ENCODE assay signal across 20 mouse cellular contexts in genomic region chr13:51600169-51600568, GRCm38 (mm10). TPM values are rescaled to one million over a fixed set of nuclear protein-coding genes. Genes with fewer than 3 reads are reported as not detected.
DNase-seq lines count a peak whose midpoint lies in the region; ATAC-seq and TF ChIP-seq lines count a peak whose summit lies in the region.
"Had no signal": no experiment of that assay in that cellular context is flagged by ENCODE, and none has a peak within 500 bp of the region (broad histone marks: within the 10 kb centered on the region; RNA-seq: fewer than 3 reads in every experiment).

No protein-coding gene starts in this region.

- TF ChIP-seq RAD21 in CH12.LX (IDR thresholded peaks at IDR 0.05; ENCODE audit: low read depth, low read length) = no peak

- DNase-seq in A20 (ENCODE audit: low read depth, low spot score) (peak; percentile 44), CH12.LX (ENCODE audit: extremely low read depth) (peak; percentile 23), adipocyte (ENCODE audit: low spot score) (no peak)
- peak; percentile 10 for DNase-seq in splenic B cell, adult 2 months (ENCODE audit: low read depth, low spot score)
- no peak for DNase-seq in adrenal gland, adult 18-20 months (ENCODE audit: low spot score in 2 of 2)
- DNase-seq in adrenal gland, adult (ENCODE audit: inconsistent age in 2 of 2, low spot score in 1 of 2) = no peak
- DNase-seq: adrenal gland, postnatal 14 days; cerebellum, adult 11-12 months; cerebellum, postnatal 10 days; embryo, embryonic 11 days; gastrocnemius, postnatal 10 days had no signal

- peak; percentile 72 for ATAC-seq in megakaryocyte, adult 5-6 weeks (ENCODE audit: poor library complexity, severe bottlenecking)
- ATAC-seq: forebrain, embryonic 16.5 days; intestine, embryonic 15.5 days had no signal

- H3K27ac ChIP-seq in CH12.LX (ENCODE audit: insufficient read depth, low read depth) = no peak overlapping the region
- H3K27ac ChIP-seq: embryonic facial prominence, embryonic 15.5 days; forebrain, embryonic 10.5 days; hindbrain, embryonic 10.5 days; hindbrain, embryonic 14.5 days; intestine, embryonic 15.5 days had no signal

- peaks cover 5 to 11% of the 10 kb centered on the region in 2 experiments; a peak in 3 of 4 replicates for H3K4me1 ChIP-seq in CH12.LX (ENCODE audit: control insufficient read depth in 1 of 2, insufficient read depth in 2 of 2)

- H3K79me2 ChIP-seq in CH12.LX (replicated peaks; ENCODE audit: control insufficient read depth, extremely low read depth, insufficient read depth, poor library complexity, severe bottlenecking) = no peaks in the 10 kb centered on the region

- no peak for TF ChIP-seq EP300 in CH12.LX (IDR thresholded peaks at IDR 0.05; ENCODE audit: low read length)

- no peaks in the 10 kb centered on the region for H3K27me3 ChIP-seq in CH12.LX (replicated peaks)
- H3K27me3 ChIP-seq in splenic B cell, adult 2 months (ENCODE audit: control insufficient read depth, insufficient read depth, low read length, poor library complexity, severe bottlenecking) = no peaks in the 10 kb centered on the region
- H3K27me3 ChIP-seq: embryonic facial prominence, embryonic 15.5 days had no signal

- TF ChIP-seq CTCF in CH12.LX (conservative IDR thresholded peaks at IDR 0.05 in 1 of 2, IDR thresholded peaks at IDR 0.05 in 1 of 2; ENCODE audit: low read depth in 2 of 2, low read length in 2 of 2) = no peak

- no peaks in the 10 kb centered on the region for H3K36me3 ChIP-seq in CH12.LX (replicated peaks in 1 of 2; ENCODE audit: control insufficient read depth in 1 of 2, insufficient read depth in 1 of 2, low read length in 1 of 2)
- H3K36me3 ChIP-seq in splenic B cell, adult 2 months (ENCODE audit: control insufficient read depth, insufficient read depth, low read length, poor library complexity, severe bottlenecking) = no peaks in the 10 kb centered on the region
- H3K36me3 ChIP-seq: embryonic facial prominence, embryonic 15.5 days; forebrain, embryonic 10.5 days; heart, embryonic 12.5 days; hindbrain, embryonic 10.5 days; intestine, embryonic 15.5 days had no signal

- no peak overlapping the region for H3K4me2 ChIP-seq in CH12.LX (ENCODE audit: insufficient read depth, low read depth, poor library complexity, severe bottlenecking)
- H3K4me2 ChIP-seq: embryonic facial prominence, embryonic 15.5 days; heart, embryonic 12.5 days; hindbrain, embryonic 14.5 days; intestine, embryonic 15.5 days had no signal

- TF ChIP-seq POLR2A in CH12.LX (IDR thresholded peaks at IDR 0.05; ENCODE audit: low read depth, low read length) = no peak

- H3K9me3 ChIP-seq in CH12.LX (replicated peaks; ENCODE audit: low read length) = no peaks in the 10 kb centered on the region
- H3K9me3 ChIP-seq: embryonic facial prominence, embryonic 15.5 days; forebrain, embryonic 10.5 days; heart, embryonic 12.5 days; hindbrain, embryonic 10.5 days; intestine, embryonic 15.5 days had no signal

- H3K9ac ChIP-seq in CH12.LX (ENCODE audit: insufficient read depth, low read depth) = no peak overlapping the region
- H3K9ac ChIP-seq: embryonic facial prominence, embryonic 15.5 days; heart, embryonic 12.5 days; hindbrain, embryonic 14.5 days; intestine, embryonic 15.5 days had no signal

- dilution Hi-C loops in CH12.LX (cut with MboI; ENCODE audit: extremely low pct_ligation_motif_present, extremely low pct_unique_long_range_greater_than_20kb, low sequenced_read_pairs) = no loop called here

- in situ Hi-C loops in CH12.LX (cut with MboI; ENCODE audit: low pct_ligation_motif_present, low pct_unique_long_range_greater_than_20kb, low sequenced_read_pairs) = loop anchor here (25.0 kb wide), 2 partner anchors 138 to 413 kb away; no protein-coding TSS in a partner anchor

- H3K4me3 ChIP-seq in CH12.LX (replicated peaks in 1 of 3; ENCODE audit: low read depth in 2 of 3, low read length in 2 of 3, poor library complexity in 1 of 3) = no peak overlapping the region
- H3K4me3 ChIP-seq: embryonic facial prominence, embryonic 15.5 days; erythroblast, embryonic 14.5 days; forebrain, embryonic 10.5 days; heart, embryonic 12.5 days; hindbrain, embryonic 10.5 days; intestine, embryonic 15.5 days had no signal

TF ChIP-seq in CH12.LX, 34 proteins besides CTCF, POLR2A, EP300 and RAD21:
- TF ChIP-seq SIN3A (IDR thresholded peaks at IDR 0.05; ENCODE audit: low read length) (no peak), PAX5 (IDR thresholded peaks at IDR 0.05; ENCODE audit: low read length) (no peak), UBTF (IDR thresholded peaks at IDR 0.05; ENCODE audit: low read depth, low read length) (no peak), ELF1 (IDR thresholded peaks at IDR 0.05; ENCODE audit: low read depth, low read length) (peak; percentile 71)

RNA-seq across cellular contexts. Expression of gene Shc3, which starts 30.9 kb away (rescaled TPM):
- not detected in 2 replicates for total RNA-seq in CH12.LX (2012; rRNA removed)
- total RNA-seq in CH12.LX (2014; rRNA removed) = 0.15 TPM in 1 of 2 replicates, not detected in the other
- polyA plus RNA-seq in CH12.LX (2012; ENCODE audit: insufficient read length, low read depth) = 0.26 and 0.40 TPM in 2 replicates
- total RNA-seq in megakaryocyte, adult 5-6 weeks (2015) = not detected in 2 replicates
- not detected in 2 replicates for total RNA-seq in megakaryocyte, adult 5-6 weeks (2017)
- total RNA-seq in adrenal gland, adult 18-20 months (2021) = 1 to 10 TPM in 1 of 2 experiments, under 1 TPM in 1; 0.83 to 1.3 TPM
- polyA plus RNA-seq: erythroblast, embryonic 14.5 days had no signal

RNA-seq across cellular contexts. Expression of gene Cks2, which starts 44.9 kb away (rescaled TPM):
- 142 and 192 TPM in 2 replicates for total RNA-seq in CH12.LX (2012; rRNA removed)
- total RNA-seq in CH12.LX (2014; rRNA removed) = 465 and 486 TPM in 2 replicates
- 143 and 154 TPM in 2 replicates for polyA plus RNA-seq in CH12.LX (2012; ENCODE audit: insufficient read length, low read depth)
- 282 and 302 TPM in 2 replicates for total RNA-seq in megakaryocyte, adult 5-6 weeks (2015)
- total RNA-seq in megakaryocyte, adult 5-6 weeks (2017) = 143 and 170 TPM in 2 replicates
- total RNA-seq in adrenal gland, adult 18-20 months (2021) = 1 to 10 TPM; 2.8 to 8.5 TPM

RNA-seq across cellular contexts. Expression of gene Secisbp2, which starts 51.3 kb away (rescaled TPM):
- total RNA-seq in CH12.LX (2012; rRNA removed) (23.2 and 26.6 TPM in 2 replicates), CH12.LX (2014; rRNA removed) (22.9 and 24.4 TPM in 2 replicates)
- 25.6 and 28.8 TPM in 2 replicates for polyA plus RNA-seq in CH12.LX (2012; ENCODE audit: insufficient read length, low read depth)
- total RNA-seq in megakaryocyte, adult 5-6 weeks (2015) = 14.0 and 16.1 TPM in 2 replicates
- 18.2 and 21.9 TPM in 2 replicates for total RNA-seq in megakaryocyte, adult 5-6 weeks (2017)
- 10 to 100 TPM; 19.0 to 21.7 TPM for total RNA-seq in adrenal gland, adult 18-20 months (2021)

Comparison
In these comparisons a context has a peak if more than half of its experiments do, and no peak if none do; other contexts are left out.
1. DNase-seq: peak in A20 (single experiment), CH12.LX (single experiment) and splenic B cell, adult 2 months (single experiment); none in adrenal gland, adult 18-20 months (0 of 2), adrenal gland, adult (0 of 2) and adipocyte (single experiment).
2. RNA of gene Cks2, which starts 44.9 kb away (total RNA-seq): 142 to 486 TPM in CH12.LX and 143 to 302 TPM in megakaryocyte, adult 5-6 weeks; 2.8 to 8.5 TPM in adrenal gland, adult 18-20 months; every median in the first group is over 10 times any median in the second.